Mouse (Mus musculus): ENCODE measurements at regions not wholly inside any gene's neighbourhood (a gene's known extent, or its start where the extent isn't known, plus 50 kb on each side); places are given as distances from the start of the nearest gene placed in this dataset.

DNA sequence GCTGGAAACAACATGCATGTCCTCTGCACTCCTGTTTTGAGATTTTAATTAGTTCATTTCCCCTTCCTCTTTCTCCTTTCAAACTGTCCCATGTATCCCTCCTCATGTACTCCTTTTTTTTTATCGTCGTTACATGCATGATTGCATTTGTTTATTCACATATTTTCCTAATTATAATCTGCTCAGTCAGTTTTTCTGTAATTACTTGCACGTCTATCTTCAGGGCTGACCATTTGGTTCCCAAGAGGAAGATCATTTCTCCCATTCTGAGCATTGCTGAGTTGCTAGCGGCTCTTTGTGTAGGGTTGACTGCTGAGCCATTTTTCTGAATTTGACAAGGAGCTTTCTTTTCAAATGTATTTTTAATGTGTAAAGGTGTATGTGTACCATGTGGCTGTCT is 781.2 kb downstream of the Fam19a2 start:
- no peaks in the 10 kb centered on the region for H3K9me3 ChIP-seq (replicated peaks; ENCODE audit: insufficient read depth, low read length)
- no peaks in the 10 kb centered on the region for H3K27me3 ChIP-seq (ENCODE audit: control insufficient read depth in 1 of 2, insufficient read depth in 2 of 2, low read length in 2 of 2)
- no peak overlapping the region for H3K9ac ChIP-seq (ENCODE audit: control insufficient read depth, low read depth, low read length, poor library complexity, severe bottlenecking)
- no peak overlapping the region for H3K27ac ChIP-seq (ENCODE audit: control insufficient read depth, low read depth, low read length)
- no peaks in the 10 kb centered on the region for H3K79me2 ChIP-seq (ENCODE audit: control insufficient read depth, insufficient read depth, low read length, poor library complexity)
- no peak for DNase-seq (ENCODE audit: low read depth, low spot score)
- TF ChIP-seq MAX (IDR thresholded peaks at IDR 0.05; ENCODE audit: low read length) (no peak), POLR2AphosphoS5 (IDR thresholded peaks at IDR 0.05; ENCODE audit: borderline replicate concordance, low read depth, low read length) (no peak), RCOR1 (IDR thresholded peaks at IDR 0.05; ENCODE audit: low read depth, low read length) (no peak), TAL1 (IDR thresholded peaks at IDR 0.05; ENCODE audit: low read length) (no peak), MEF2A (IDR thresholded peaks at IDR 0.05; ENCODE audit: extremely low read depth, insufficient replicate concordance, low read depth, low read length, poor library complexity, severe bottlenecking) (no peak), POLR2AphosphoS2 (IDR thresholded peaks at IDR 0.05; ENCODE audit: low read length) (no peak), BHLHE40 (IDR thresholded peaks at IDR 0.05; ENCODE audit: borderline replicate concordance, low read depth, low read length) (no peak), CTCF (IDR thresholded peaks at IDR 0.05 in 2 of 3, conservative IDR thresholded peaks at IDR 0.05 in 1 of 3; ENCODE audit: control insufficient read depth in 1 of 3, insufficient read depth in 1 of 3, low read depth in 2 of 3, low read length in 3 of 3, poor library complexity in 1 of 3, severe bottlenecking in 1 of 3) (no peak), SIN3A (IDR thresholded peaks at IDR 0.05; ENCODE audit: low read length) (no peak), HCFC1 (IDR thresholded peaks at IDR 0.05; ENCODE audit: low read depth, low read length) (no peak), CHD1 (IDR thresholded peaks at IDR 0.05; ENCODE audit: low read depth, low read length) (no peak), ZC3H11A (IDR thresholded peaks at IDR 0.05; ENCODE audit: low read depth, low read length) (no peak), NRF1 (IDR thresholded peaks at IDR 0.05; ENCODE audit: insufficient read depth, low read depth, low read length, poor library complexity, severe bottlenecking) (no peak), POLR2A (IDR thresholded peaks at IDR 0.05; ENCODE audit: control insufficient read depth in 1 of 2, insufficient read depth in 1 of 2, low read depth in 1 of 2, low read length in 2 of 2, poor library complexity in 1 of 2) (no peak), GATA1 (IDR thresholded peaks at IDR 0.05; ENCODE audit: low read depth, low read length) (no peak), USF2 (IDR thresholded peaks at IDR 0.05; ENCODE audit: borderline replicate concordance in 1 of 2, insufficient read depth in 1 of 2, low read depth in 1 of 2, low read length in 2 of 2) (no peak)
- no peaks in the 10 kb centered on the region for H3K36me3 ChIP-seq (ENCODE audit: control insufficient read depth in 1 of 2, insufficient read depth in 2 of 2, low read length in 2 of 2)
- no peak overlapping the region for H3K4me3 ChIP-seq (ENCODE audit: control insufficient read depth in 1 of 2, insufficient read depth in 1 of 2, low read depth in 2 of 2, low read length in 2 of 2)
- H3K4me1 ChIP-seq (ENCODE audit: control insufficient read depth in 1 of 2, insufficient read depth in 2 of 2, low read length in 2 of 2) = no peaks in the 10 kb centered on the region

DNA sequence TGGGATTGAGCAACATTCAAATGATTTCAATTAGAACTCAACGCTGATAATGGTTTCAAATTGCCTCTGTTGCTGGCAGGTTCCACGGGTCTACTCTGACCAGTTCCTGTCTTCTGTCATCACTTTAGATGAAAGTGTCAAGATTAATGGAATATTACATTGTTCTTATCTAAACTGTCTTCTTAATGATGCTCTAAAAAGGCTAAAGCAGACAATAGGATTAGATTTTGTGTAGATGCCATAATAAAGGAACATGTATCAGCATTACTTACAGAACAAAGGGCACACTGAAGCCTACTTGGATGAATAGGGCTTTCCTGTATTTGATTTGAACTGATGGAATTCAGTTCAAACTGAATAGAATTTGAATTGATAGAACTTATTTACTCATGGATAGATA is 782.0 kb downstream of the Fam19a2 start:
- Histone ChIP-seq H3K27ac (ENCODE audit: control insufficient read depth, low read depth, low read length) (no peak overlapping the region), H3K4me1 (ENCODE audit: control insufficient read depth in 1 of 2, insufficient read depth in 2 of 2, low read length in 2 of 2) (no peaks in the 10 kb centered on the region), H3K9me3 (replicated peaks; ENCODE audit: insufficient read depth, low read length) (no peaks in the 10 kb centered on the region), H3K36me3 (ENCODE audit: control insufficient read depth in 1 of 2, insufficient read depth in 2 of 2, low read length in 2 of 2) (no peaks in the 10 kb centered on the region), H3K27me3 (ENCODE audit: control insufficient read depth in 1 of 2, insufficient read depth in 2 of 2, low read length in 2 of 2) (no peaks in the 10 kb centered on the region), H3K79me2 (ENCODE audit: control insufficient read depth, insufficient read depth, low read length, poor library complexity) (no peaks in the 10 kb centered on the region), H3K4me3 (ENCODE audit: control insufficient read depth in 1 of 2, insufficient read depth in 1 of 2, low read depth in 2 of 2, low read length in 2 of 2) (no peak overlapping the region), H3K9ac (ENCODE audit: control insufficient read depth, low read depth, low read length, poor library complexity, severe bottlenecking) (no peak overlapping the region)
- TF ChIP-seq ZNF384 (IDR thresholded peaks at IDR 0.05; ENCODE audit: low read depth, low read length) (no peak), MAZ (IDR thresholded peaks at IDR 0.05; ENCODE audit: low read depth, low read length) (no peak), RAD21 (IDR thresholded peaks at IDR 0.05; ENCODE audit: low read depth, low read length) (no peak), ETS1 (IDR thresholded peaks at IDR 0.05; ENCODE audit: low read depth, low read length) (no peak), TBP (IDR thresholded peaks at IDR 0.05; ENCODE audit: low read depth, low read length) (no peak), MYC (IDR thresholded peaks at IDR 0.05; ENCODE audit: low read depth, low read length) (no peak), POLR2AphosphoS2 (IDR thresholded peaks at IDR 0.05; ENCODE audit: low read length) (no peak), NELFE (IDR thresholded peaks at IDR 0.05; ENCODE audit: low read depth, low read length) (no peak)
- no peak for DNase-seq (ENCODE audit: low read depth, low spot score)
